Mouse (Mus musculus) lung, postnatal 36 days (tissue): ENCODE data around the gene Iqschfp.
"Not testable (repeated sequence)": the region's sequence is repeated elsewhere in the genome, so short reads cannot be mapped to it uniquely, and the experiment has no call there.

Source experiments
- DNase-seq: peaks from one replicate; pipeline ENCODE4 v3.0.0; 2022; ENCODE audit warnings: mixed read lengths

Gene Iqschfp

DNA sequence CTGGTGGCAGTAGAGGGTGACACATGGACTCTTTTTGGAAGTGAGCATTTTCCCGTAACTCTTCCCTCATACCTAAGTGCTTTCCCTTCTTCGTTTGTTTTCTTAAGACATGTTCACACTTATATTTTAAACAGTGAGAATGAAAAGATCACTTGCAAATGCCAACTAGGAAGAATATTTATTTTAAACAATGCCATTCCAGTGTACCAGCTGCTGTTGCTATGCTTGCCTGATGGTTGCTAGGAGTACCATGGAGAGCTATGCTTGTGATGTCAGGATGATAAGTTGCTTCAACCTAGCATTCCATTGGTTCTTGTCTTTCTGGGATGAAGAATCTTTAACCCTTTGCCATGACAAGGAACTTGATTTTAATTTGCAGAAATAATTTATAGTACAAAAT lies 193.0 kb downstream of the Iqschfp start:
- no peak for DNase-seq

- DNase-seq = no peak
These were observed 200.1 kb downstream of the Iqschfp start for GRCm38 (mm10) chr3:68092108-68092507.

DNA sequence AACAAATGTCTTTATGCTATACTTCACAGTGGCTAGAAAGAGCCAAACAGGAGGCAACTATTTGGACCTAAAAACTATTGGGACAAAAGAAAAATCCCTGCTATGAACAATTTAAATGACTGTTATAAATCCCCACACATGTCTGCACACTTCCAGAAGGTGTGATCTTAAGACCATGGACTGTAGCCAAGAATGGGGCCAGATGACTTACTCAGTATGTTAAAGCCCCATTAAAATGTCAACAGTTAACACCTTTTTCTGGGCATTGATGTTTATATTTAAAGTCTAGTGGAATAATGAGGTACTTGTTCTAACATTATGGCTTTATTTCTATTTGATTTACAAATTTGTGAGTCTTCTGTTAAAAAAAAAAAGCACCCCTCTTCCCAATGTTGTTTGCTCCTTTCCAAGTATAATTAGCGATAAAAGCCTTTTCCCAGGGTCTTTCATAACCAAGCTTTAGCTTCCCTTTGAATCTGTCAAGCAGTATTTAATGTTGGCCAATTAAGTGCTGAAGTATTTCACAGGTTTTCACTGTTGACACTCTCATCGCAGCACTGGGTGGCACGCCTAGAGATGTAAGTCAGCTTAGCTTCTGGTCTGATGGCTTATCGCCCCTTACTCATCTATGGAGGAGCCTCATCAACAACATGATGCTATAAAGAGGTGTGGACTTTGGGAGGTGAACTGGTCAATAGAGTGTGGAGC lies 204.8 kb downstream of the Iqschfp start:
- no peak for DNase-seq

- not testable (repeated sequence) for DNase-seq
These were observed 207.5 kb downstream of the Iqschfp start for GRCm38 (mm10) chr3:68099561-68099960.

DNA sequence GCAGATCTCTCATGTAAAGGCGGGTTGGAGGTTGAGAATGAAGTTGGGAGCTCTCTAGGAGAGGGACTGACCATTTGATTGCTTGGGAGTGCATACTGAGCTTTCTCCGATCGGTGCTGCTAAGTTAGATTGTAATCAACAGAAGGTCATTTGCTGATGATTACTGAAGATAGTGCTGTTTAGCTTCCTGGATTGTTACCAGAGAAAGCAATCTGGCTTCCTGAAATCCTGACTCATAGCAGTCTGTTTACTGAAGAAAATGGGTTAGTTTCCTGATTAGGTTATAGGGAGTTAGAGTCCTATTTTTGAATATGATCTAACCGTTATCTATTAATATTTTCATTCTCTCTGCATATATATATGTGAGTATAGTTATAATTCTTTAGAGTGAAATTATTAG lies 209.3 kb downstream of the Iqschfp start:
- DNase-seq = no peak

- no peak for DNase-seq
These were observed 213.2 kb downstream of the Iqschfp start for GRCm38 (mm10) chr3:68105081-68105685.

DNA sequence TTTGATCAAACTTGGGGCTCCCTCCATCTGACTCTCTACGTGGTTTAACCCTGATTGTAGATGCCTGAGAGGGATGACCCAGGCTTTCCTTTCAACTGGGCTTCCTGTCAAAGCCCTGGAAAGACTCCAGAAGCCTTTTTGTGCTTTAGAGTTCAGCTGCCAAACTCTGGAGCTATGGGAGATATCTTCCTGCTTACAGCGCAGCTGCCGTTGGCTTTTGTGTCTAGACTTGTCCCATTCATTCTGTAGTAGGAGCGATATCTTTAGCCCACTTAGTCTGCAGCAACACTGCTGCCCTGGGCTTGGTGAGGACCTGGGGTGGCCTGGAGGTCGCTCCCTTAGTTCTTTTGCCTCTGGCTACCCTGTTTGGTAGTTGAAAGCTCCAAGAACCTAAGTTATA lies 229.3 kb downstream of the Iqschfp start:
- no peak for DNase-seq

DNA sequence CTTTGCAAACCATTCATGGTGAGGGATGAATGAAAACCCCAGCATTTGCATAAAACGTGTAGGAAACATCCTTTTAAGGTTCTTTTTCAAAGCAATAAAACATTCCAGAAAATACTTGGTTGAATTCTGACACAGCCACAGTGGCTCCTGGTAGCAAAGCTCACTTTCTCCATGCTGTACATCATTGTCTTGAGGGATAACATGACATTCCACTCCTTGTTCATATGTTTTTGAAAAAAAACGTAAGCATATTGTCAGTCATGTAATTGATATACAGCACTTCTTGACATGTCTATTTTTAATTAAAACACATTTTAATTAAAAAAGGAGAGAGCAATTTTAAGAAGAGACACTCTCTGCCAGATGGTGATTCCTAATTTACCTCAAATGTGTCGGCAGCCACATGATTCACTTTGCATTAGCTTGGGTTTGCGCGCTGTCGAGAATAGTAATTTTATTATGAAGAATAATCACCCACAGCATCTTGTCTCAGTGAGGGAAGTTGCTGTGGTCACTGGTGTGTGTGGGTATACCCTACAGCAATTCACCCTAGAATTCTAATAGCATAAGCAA lies 234.3 kb downstream of the Iqschfp start:
- DNase-seq = no peak

GRCm38 (mm10) chr3:68130386-68130785 lies 238.4 kb downstream of the Iqschfp start:
- no peak for DNase-seq

DNA sequence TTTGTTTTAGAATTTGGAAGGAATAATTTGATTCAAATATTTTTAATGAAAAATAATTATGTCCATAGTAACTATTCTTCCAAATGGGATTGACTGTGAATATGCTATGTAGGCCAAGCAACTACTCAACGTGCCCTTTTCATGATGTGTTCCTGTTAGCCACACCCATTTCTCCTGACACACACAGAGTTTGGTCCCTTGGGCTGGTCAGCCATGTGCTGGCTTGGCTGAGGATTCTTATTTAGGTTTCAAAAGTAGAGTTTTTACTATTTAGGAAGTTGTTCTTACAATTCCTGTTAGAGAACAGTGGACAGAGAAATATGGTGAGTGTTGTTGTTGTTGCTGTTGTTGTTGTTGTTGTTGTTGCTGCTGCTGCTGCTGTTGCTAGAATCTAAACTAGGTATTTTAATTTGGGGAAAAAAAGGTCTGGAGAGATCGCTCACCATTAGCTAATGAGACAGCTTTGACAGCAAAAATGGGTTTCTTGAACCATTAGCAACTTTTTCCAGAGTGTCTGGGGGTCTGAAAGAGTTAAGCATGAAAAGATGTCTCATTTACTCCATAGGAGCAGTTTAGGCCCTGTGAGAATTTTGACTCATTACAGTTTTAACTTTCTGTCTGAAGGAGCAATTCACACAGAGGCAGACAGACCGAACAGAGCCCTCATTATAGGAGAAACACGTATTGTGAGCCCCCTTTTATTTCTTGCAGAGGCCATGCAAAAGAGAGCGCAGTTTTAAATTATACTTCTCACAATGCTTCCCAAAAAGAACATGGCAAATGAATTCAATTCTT lies 247.0 kb downstream of the Iqschfp start:
- no peak for DNase-seq

- DNase-seq = no peak
These were observed 258.7 kb downstream of the Iqschfp start for GRCm38 (mm10) chr3:68150688-68151087.

GRCm38 (mm10) chr3:68160175-68160574 lies 268.1 kb downstream of the Iqschfp start:
- no peak for DNase-seq

DNA sequence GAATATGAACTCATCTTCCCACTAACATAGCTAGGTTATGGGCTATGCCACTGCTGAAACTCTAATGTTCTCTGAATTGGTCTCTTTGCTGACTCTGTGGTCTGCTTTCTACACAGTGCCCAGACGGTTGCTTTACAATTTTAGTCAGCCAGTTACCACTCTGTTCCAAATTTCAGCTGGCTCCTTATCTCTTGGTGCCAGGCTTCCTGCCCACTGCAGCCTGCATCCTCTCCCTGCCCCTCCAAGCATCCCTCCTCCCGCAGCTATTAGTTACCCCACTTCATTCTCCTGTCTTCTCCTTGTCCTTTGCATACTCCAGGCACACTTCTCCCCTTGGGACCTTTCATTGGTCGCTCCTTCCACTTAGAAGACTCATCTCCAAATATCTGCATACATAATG lies 268.7 kb downstream of the Iqschfp start:
- DNase-seq = no peak

- DNase-seq = no peak
These were observed 286.2 kb downstream of the Iqschfp start for GRCm38 (mm10) chr3:68178248-68178647.

- no peak for DNase-seq
These were observed 295.4 kb downstream of the Iqschfp start for GRCm38 (mm10) chr3:68187471-68187870.

GRCm38 (mm10) chr3:68189100-68189499 lies 297.1 kb downstream of the Iqschfp start:
- DNase-seq = no peak

- no peak for DNase-seq
These were observed 304.9 kb downstream of the Iqschfp start for GRCm38 (mm10) chr3:68196933-68197332.

DNA sequence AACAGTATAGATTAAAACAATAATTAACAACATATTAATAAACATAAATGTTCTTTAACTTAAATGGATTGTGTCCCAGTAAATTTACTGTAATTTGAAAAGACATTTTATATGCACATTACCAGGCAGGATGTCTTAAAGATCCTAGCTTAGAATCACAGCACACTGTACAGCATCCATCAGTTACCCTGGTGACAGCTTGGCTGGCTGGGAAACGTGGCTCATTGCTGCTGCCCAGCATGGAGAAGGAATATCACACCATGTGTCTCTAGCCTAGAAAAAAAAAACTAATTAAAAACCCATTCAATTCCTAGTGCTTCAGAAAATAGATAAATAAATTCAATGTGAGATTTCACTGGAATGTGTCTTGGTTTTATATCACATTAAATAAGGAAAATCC lies 309.2 kb downstream of the Iqschfp start:
- no peak for DNase-seq

DNA sequence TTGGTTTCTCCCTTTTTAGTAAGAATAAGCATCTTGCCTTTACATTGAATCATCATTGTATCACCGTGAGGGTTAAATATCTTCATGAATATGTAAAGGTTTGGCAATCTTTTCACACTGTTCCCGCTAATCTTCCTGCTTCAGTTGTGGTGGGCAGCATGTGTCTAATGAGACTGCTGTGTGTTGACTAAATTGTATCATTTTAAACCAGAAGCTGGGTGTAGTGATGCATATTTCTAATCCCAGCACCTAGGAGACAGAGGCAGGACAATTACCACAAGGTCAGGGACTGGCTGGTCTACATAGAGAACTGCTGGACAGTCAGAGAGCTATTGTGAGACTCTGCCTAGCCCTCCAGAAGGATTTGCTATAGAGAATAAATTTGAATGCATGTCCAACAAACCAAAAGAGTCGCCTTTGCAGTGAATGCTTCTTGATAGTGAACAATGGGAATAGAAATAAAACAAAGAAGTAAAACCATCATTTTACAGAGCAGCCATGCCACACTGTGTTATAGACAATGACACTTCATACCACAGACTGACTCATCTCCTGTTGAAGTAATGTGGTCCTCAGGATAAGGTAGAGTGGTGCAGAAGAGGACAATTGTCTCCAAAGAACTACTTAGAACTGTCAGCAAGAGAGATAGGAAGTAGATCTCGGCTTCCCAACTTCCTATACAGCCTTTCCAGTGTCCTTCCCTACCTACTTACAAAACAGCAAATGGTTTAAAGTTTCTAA lies 310.3 kb downstream of the Iqschfp start:
- DNase-seq = no peak

- no peak for DNase-seq
These were observed 312.0 kb downstream of the Iqschfp start for GRCm38 (mm10) chr3:68203934-68204467.

- no peak for DNase-seq
These were observed 318.4 kb downstream of the Iqschfp start for GRCm38 (mm10) chr3:68210422-68210821.

DNA sequence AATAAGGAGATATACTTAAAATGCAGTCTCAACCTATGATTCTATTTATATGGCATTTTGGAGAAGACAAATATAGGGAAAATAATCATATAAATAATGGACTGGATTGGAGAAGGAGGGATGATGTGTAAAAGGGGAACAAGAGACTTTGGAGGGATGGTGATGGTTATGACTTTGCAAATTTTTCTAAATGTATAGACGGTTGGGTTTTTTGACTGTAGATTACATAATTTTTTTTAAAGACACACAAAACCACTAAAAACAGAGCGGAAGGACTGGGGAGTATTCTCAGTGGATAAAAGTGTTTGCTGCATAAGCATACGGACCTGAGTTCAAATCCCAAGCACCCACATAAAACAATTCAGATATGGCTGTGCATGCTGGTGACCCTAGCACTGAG lies 329.4 kb downstream of the Iqschfp start:
- DNase-seq = no peak

DNA sequence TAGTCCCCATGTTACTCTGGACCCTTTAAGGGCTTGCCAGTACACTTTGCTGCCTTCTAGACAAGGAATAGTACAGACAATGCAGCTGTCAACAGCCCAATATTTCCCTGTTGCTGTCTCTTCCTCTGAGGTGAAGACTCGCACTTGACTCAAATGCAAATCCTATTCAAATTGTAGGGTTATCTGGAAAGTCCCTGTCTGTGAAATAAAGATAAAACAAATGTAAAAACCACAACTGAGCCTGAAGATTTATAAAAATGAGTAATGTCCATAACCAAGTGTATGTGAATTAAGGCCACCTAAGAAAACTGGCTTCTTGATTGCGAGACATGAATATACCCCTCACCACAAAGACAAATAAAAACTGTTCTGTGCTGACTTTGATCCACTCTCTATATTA lies 347.9 kb downstream of the Iqschfp start:
- no peak for DNase-seq
